Mouse (Mus musculus) hindbrain, embryonic 14.5 days (tissue): Measurements from ENCODE around the gene Nr1h2. TPM values are rescaled to one million over a fixed set of nuclear protein-coding genes. Genes with fewer than 3 reads are reported as not detected.

Experiments
- ATAC-seq: fragments of 200-750 bp; cut with Nextera tagmentation; 2 replicates; pipeline ENCODE4 v1.8.0; 2017; ENCODE audit warnings: moderate number of reproducible peaks, mild to moderate bottlenecking, moderate TSS enrichment, moderate library complexity; ENCODE audit not compliant: low FRiP score
- DNase-seq: peaks from one replicate; pipeline ENCODE4 v3.0.0-alpha.2; 2015; ENCODE audit warnings: low spot score
- H3K27ac ChIP-seq: fragments of 300-500 bp; sonication (generic); 2 replicates; pipeline ENCODE4 v1.5.1; 2014; ENCODE audit warnings: mild to moderate bottlenecking, moderate library complexity
- H3K27me3 ChIP-seq: fragments of 300-500 bp; sonication (generic); 2 replicates; pipeline ENCODE4 v1.6.1; 2014; ENCODE audit warnings: mild to moderate bottlenecking, low read length, mixed read lengths; ENCODE audit not compliant: control insufficient read depth, insufficient read depth
- H3K36me3 ChIP-seq: fragments of 300-500 bp; sonication (generic); replicated peaks from 2 replicates; pipeline ENCODE4 v1.6.1; 2014; ENCODE audit not compliant: control insufficient read depth, insufficient read depth
- H3K4me1 ChIP-seq: fragments of 300-500 bp; sonication (generic); replicated peaks from 2 replicates; pipeline ENCODE4 v1.6.1; 2014; ENCODE audit warnings: antibody characterized with exemption, low read length, mixed read lengths; ENCODE audit not compliant: control insufficient read depth, insufficient read depth
- H3K4me2 ChIP-seq: fragments of 300-500 bp; sonication (generic); replicated peaks from 2 replicates; pipeline ENCODE4 v1.6.1; 2014; ENCODE audit warnings: mild to moderate bottlenecking, moderate library complexity
- H3K4me3 ChIP-seq: fragments of 300-500 bp; sonication (generic); replicated peaks from 2 replicates; pipeline ENCODE4 v1.5.1; 2014; ENCODE audit warnings: mild to moderate bottlenecking, low read length
- H3K9ac ChIP-seq: fragments of 300-500 bp; sonication (generic); 2 replicates; pipeline ENCODE4 v1.6.1; 2014
- H3K9me3 ChIP-seq: fragments of 300-500 bp; sonication (generic); 2 replicates; pipeline ENCODE4 v1.6.1; 2016; ENCODE audit warnings: low read length; ENCODE audit not compliant: control insufficient read depth
- WGBS: fragments of 180-500 bp; shearing (Covaris S2); extraction: QIAGEN DNeasy Blood & Tissue Kit; methylation state at CpG from one replicate; pipeline ENCODE4 v1.1.7; 2014; 5-methylcytosine and 5-hydroxymethylcytosine counted together
- polyA plus RNA-seq: library from polyadenylated mRNA; unstranded; fragments of >200 nt; fragmentation: Nextera tagmentation; extraction: Ambion mirVana; gene quantifications from 2 replicates; pipeline ENCODE4 v1.2.1, GENCODE M21; 2014

Gene Nr1h2
- polyA plus RNA-seq, result 50.7 and 53.6 TPM in 2 replicates

GRCm38 (mm10) chr7:44553826-44554225 is at the start of gene Nr1h2:
Gene Nr1h2, minus strand, starts transcription at chr7:44553951.
- Histone ChIP-seq H3K36me3 (peaks cover 28% of the 10 kb centered on the region), H3K4me3 (peak within 1 kb of the TSS; percentile 68), H3K4me2 (peak within 1 kb of the TSS; percentile 69), H3K4me1 (peaks cover 6% of the 10 kb centered on the region), H3K9ac (peak within 1 kb of the TSS; percentile 46), H3K27me3 (no peaks in the 10 kb centered on the region), H3K27ac (peak within 1 kb of the TSS; percentile 84), H3K9me3 (no peaks in the 10 kb centered on the region)
- WGBS, result under 1% methylated on average over 22 of the region's 22 CpGs
- ATAC-seq (peak; percentile 74), DNase-seq (peak; percentile 97)

GRCm38 (mm10) chr7:44603186-44603855 is 49.6 kb upstream of the Nr1h2 start:
- H3K4me3 ChIP-seq, result no peak overlapping the region

GRCm38 (mm10) chr7:44602443-44602842 is 48.7 kb upstream of the Nr1h2 start:
- Histone ChIP-seq H3K4me1 (no peaks in the 10 kb centered on the region; the same call in 1 of the 2 replicates), H3K36me3 (no peaks in the 10 kb centered on the region), H3K4me3 (no peak overlapping the region), H3K9ac (no peak overlapping the region), H3K27me3 (peaks cover 56% of the 10 kb centered on the region), H3K4me2 (no peak overlapping the region), H3K9me3 (no peaks in the 10 kb centered on the region), H3K27ac (no peak overlapping the region)
- no peak for DNase-seq
- 12% methylated on average over 11 of the region's 11 CpGs for WGBS
- no peak for ATAC-seq

More at GRCm38 (mm10) chr7:44603186-44603855, 49.6 kb upstream of the Nr1h2 start:
- no peaks in the 10 kb centered on the region for H3K36me3 ChIP-seq
- H3K4me2 ChIP-seq, result peak overlapping the region; percentile 50
- no peaks in the 10 kb centered on the region for H3K9me3 ChIP-seq
- no peaks in the 10 kb centered on the region; the same call in 1 of the 2 replicates for H3K4me1 ChIP-seq
- peaks cover 56% of the 10 kb centered on the region for H3K27me3 ChIP-seq
- no peak for DNase-seq
- H3K27ac ChIP-seq, result no peak overlapping the region
- no peak for ATAC-seq
- H3K9ac ChIP-seq, result no peak overlapping the region
- WGBS, result 4% methylated on average over 20 of the region's 20 CpGs

- no peak overlapping the region for H3K9ac ChIP-seq
- no peaks in the 10 kb centered on the region; the same call in 1 of the 2 replicates for H3K4me1 ChIP-seq
- no peak overlapping the region for H3K27ac ChIP-seq
- peaks cover 52% of the 10 kb centered on the region for H3K27me3 ChIP-seq
- H3K36me3 ChIP-seq, result no peaks in the 10 kb centered on the region
- no peak for DNase-seq
- no peaks in the 10 kb centered on the region for H3K9me3 ChIP-seq
- no peak overlapping the region for H3K4me2 ChIP-seq
- 21% methylated on average over 19 of the region's 19 CpGs for WGBS
- H3K4me3 ChIP-seq, result no peak overlapping the region
- no peak for ATAC-seq
These were observed 47.9 kb upstream of the Nr1h2 start for GRCm38 (mm10) chr7:44601646-44602045.

DNA sequence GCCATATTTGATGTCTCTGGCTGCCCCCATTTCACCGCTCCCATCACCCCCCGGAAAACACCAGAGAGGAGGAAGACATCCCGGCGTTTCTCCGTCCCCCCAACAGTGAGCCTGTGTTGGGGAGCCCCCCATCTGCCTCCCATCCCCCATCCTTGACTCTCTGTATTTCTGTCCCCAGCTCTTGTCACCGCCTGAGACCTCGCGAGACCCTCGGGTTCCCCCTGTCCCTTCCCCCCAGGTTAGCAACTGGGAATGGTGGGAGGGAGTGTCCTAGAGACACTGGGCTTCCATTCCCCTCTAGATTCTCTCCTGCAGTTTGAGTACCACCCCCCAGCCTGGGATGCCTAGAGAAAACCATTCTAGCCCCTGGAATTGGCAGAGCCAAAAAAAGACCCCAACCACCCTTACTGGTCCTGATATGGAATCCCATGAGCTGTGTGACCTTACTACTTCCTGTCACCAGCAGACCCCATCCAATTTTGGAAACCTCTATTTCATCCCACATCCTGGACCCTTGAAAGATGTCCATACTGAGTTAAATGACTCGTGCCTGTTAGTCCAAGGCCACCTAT is 47.0 kb upstream of the Nr1h2 start:
- H3K36me3 ChIP-seq, result no peaks in the 10 kb centered on the region; the same call in 1 of the 2 replicates
- no peak overlapping the region for H3K27ac ChIP-seq
- H3K4me1 ChIP-seq, result no peaks in the 10 kb centered on the region; the same call in 1 of the 2 replicates
- no peak for ATAC-seq
- DNase-seq, result no peak
- 86% methylated on average over 10 of the region's 10 CpGs for WGBS
- peaks cover 43% of the 10 kb centered on the region for H3K27me3 ChIP-seq
- H3K9ac ChIP-seq, result no peak overlapping the region
- no peaks in the 10 kb centered on the region for H3K9me3 ChIP-seq
- no peak overlapping the region for H3K4me3 ChIP-seq
- H3K4me2 ChIP-seq, result no peak overlapping the region

GRCm38 (mm10) chr7:44598336-44598735 is 44.6 kb upstream of the Nr1h2 start:
- H3K9me3 ChIP-seq, result no peaks in the 10 kb centered on the region
- H3K27ac ChIP-seq, result no peak overlapping the region
- DNase-seq, result no peak
- H3K4me2 ChIP-seq, result no peak overlapping the region
- 83% methylated on average over 10 of the region's 12 CpGs for WGBS
- H3K4me3 ChIP-seq, result no peak overlapping the region
- peaks cover 11% of the 10 kb centered on the region for H3K4me1 ChIP-seq
- peaks cover 8% of the 10 kb centered on the region; the same call in 1 of the 2 replicates for H3K36me3 ChIP-seq
- ATAC-seq, result no peak
- no peak overlapping the region for H3K9ac ChIP-seq
- H3K27me3 ChIP-seq, result peaks cover 23% of the 10 kb centered on the region; the same call in 1 of the 2 replicates

- Histone ChIP-seq H3K9me3 (no peaks in the 10 kb centered on the region), H3K36me3 (peaks cover 8% of the 10 kb centered on the region; the same call in 1 of the 2 replicates), H3K4me2 (no peak overlapping the region), H3K9ac (no peak overlapping the region), H3K27me3 (peaks cover 28% of the 10 kb centered on the region), H3K27ac (no peak overlapping the region), H3K4me3 (no peak overlapping the region), H3K4me1 (peaks cover 17% of the 10 kb centered on the region)
- no peak for DNase-seq
- WGBS, result 88% methylated on average over 4 of the region's 4 CpGs
- no peak for ATAC-seq
These were observed 43.9 kb upstream of the Nr1h2 start for GRCm38 (mm10) chr7:44597666-44598065.

GRCm38 (mm10) chr7:44596996-44597538 is 43.3 kb upstream of the Nr1h2 start:
- H3K36me3 ChIP-seq, result peaks cover 8% of the 10 kb centered on the region; the same call in 1 of the 2 replicates
- H3K4me2 ChIP-seq, result no peak overlapping the region
- H3K4me3 ChIP-seq, result no peak overlapping the region
- no peak overlapping the region for H3K9ac ChIP-seq
- peaks cover 23% of the 10 kb centered on the region for H3K4me1 ChIP-seq
- no peaks in the 10 kb centered on the region for H3K9me3 ChIP-seq
- H3K27me3 ChIP-seq, result peaks cover 28% of the 10 kb centered on the region
- DNase-seq, result no peak
- ATAC-seq, result no peak
- H3K27ac ChIP-seq, result no peak overlapping the region
- 72% methylated on average over 5 of the region's 5 CpGs for WGBS

DNA sequence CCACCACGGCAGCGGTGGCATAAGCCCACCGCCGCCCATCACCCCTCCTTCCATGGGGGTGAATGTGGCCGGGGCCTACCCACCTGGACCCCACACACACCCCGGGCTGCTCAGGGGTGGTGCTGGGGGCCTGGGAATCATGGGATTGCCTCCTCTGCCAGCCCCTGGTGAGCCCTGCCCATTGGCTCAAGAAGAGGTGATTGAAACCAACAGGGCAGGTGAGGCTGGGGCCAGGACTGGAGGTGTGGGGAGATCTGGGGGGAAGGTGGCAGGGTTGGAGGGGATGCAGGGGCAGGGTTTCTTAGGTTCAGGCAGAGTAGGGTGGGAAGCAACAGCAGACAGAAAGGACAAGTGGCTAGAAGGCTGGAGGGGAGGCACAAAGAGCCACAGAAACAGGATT is 42.3 kb upstream of the Nr1h2 start:
- WGBS, result 93% methylated on average over 6 of the region's 6 CpGs
- peaks cover 34% of the 10 kb centered on the region for H3K4me1 ChIP-seq
- H3K27ac ChIP-seq, result no peak overlapping the region
- H3K36me3 ChIP-seq, result peaks cover 8% of the 10 kb centered on the region; the same call in 1 of the 2 replicates
- DNase-seq (no peak), ATAC-seq (no peak)
- no peak overlapping the region for H3K9ac ChIP-seq
- H3K9me3 ChIP-seq, result no peaks in the 10 kb centered on the region
- peaks cover 24% of the 10 kb centered on the region for H3K27me3 ChIP-seq
- H3K4me3 ChIP-seq, result no peak overlapping the region
- no peak overlapping the region for H3K4me2 ChIP-seq
